Mouse (Mus musculus) midbrain, embryonic 13.5 days (tissue): ENCODE data around the gene Gm21767. TPM values are rescaled to one million over a fixed set of nuclear protein-coding genes. Genes with fewer than 3 reads are reported as not detected.
"Not testable (repeated sequence)": the region's sequence is repeated elsewhere in the genome, so short reads cannot be mapped to it uniquely, and the experiment has no call there.

Source experiments
- ATAC-seq: fragments of 200-750 bp; cut with Nextera tagmentation; 2 replicates; pipeline ENCODE4 v1.8.0; 2017; ENCODE audit warnings: mild to moderate bottlenecking, moderate TSS enrichment, moderate library complexity
- H3K27ac ChIP-seq: fragments of 300-500 bp; sonication (generic); 2 replicates; pipeline ENCODE4 v1.5.1; 2015; ENCODE audit warnings: inconsistent platforms, mild to moderate bottlenecking, moderate library complexity
- H3K27me3 ChIP-seq: fragments of 300-500 bp; sonication (generic); 2 replicates; pipeline ENCODE4 v1.6.1; 2015; ENCODE audit warnings: mild to moderate bottlenecking, inconsistent platforms
- H3K36me3 ChIP-seq: fragments of 300-500 bp; sonication (generic); 2 replicates; pipeline ENCODE4 v1.6.1; 2015; ENCODE audit warnings: mild to moderate bottlenecking, inconsistent platforms
- H3K4me1 ChIP-seq: fragments of 300-500 bp; sonication (generic); replicated peaks from 2 replicates; pipeline ENCODE4 v1.6.1; 2015; ENCODE audit warnings: inconsistent platforms
- H3K4me2 ChIP-seq: fragments of 300-500 bp; sonication (generic); replicated peaks from 2 replicates; pipeline ENCODE4 v1.6.1; 2015; ENCODE audit warnings: moderate library complexity, mild to moderate bottlenecking, inconsistent platforms
- H3K4me3 ChIP-seq: fragments of 300-500 bp; sonication (generic); replicated peaks from 2 replicates; pipeline ENCODE4 v1.5.1; 2015; ENCODE audit warnings: mild to moderate bottlenecking, inconsistent platforms
- H3K9ac ChIP-seq: fragments of 300-500 bp; sonication (generic); replicated peaks from 2 replicates; pipeline ENCODE4 v1.6.1; 2015; ENCODE audit warnings: mild to moderate bottlenecking, inconsistent platforms
- H3K9me3 ChIP-seq: fragments of 300-500 bp; sonication (generic); 2 replicates; pipeline ENCODE4 v1.6.1; 2016; ENCODE audit warnings: mild to moderate bottlenecking, inconsistent platforms
- WGBS: fragments of 180-500 bp; shearing (Covaris S2); methylation state at CpG from one replicate; pipeline ENCODE4 v1.1.7; 2015; 5-methylcytosine and 5-hydroxymethylcytosine counted together
- polyA plus RNA-seq: library from polyadenylated mRNA; unstranded; fragments of >200 nt; fragmentation: Nextera tagmentation; extraction: Ambion mirVana; gene quantifications from 2 replicates; pipeline ENCODE4 v1.2.1, GENCODE M21; 2015

The Gm21767 gene
- not detected in 2 replicates for polyA plus RNA-seq

GRCm38 (mm10) chrY:13941438-13941837, at the start of gene Gm21767:
Gene Gm21767, plus strand, starts transcription at chrY:13941738.
- no CpG with 5 or more reads among the region's 3 CpGs for whole genome bisulfite sequencing
- H3K4me1 ChIP-seq, H3K27ac ChIP-seq, ATAC-seq, H3K36me3 ChIP-seq, H3K9ac ChIP-seq, H3K9me3 ChIP-seq, H3K4me2 ChIP-seq, H3K27me3 ChIP-seq, H3K4me3 ChIP-seq: not testable (repeated sequence)
